Mouse (Mus musculus) G1E (cell line): ENCODE measurements around the gene Setd5. TPM values are rescaled to one million over a fixed set of nuclear protein-coding genes. Genes with fewer than 3 reads are reported as not detected.

Experiments
- ATAC-seq: 2 replicates; pipeline ENCODE4 v1.8.0; 2016; ENCODE audit warnings: mild to moderate bottlenecking; ENCODE audit not compliant: insufficient number of reproducible peaks, poor library complexity, low FRiP score, severe bottlenecking; ENCODE audit errors: extremely low read depth
- DNase-seq: peaks from one replicate; pipeline ENCODE4 v3.0.0; 2012; ENCODE audit warnings: low spot score
- H3K27me3 ChIP-seq: 2 replicates; pipeline ENCODE4 v1.6.1; 2012; ENCODE audit warnings: mild to moderate bottlenecking, low read length, inconsistent platforms; ENCODE audit not compliant: insufficient read depth
- H3K36me3 ChIP-seq: replicated peaks from 2 replicates; pipeline ENCODE3; 2012; ENCODE audit warnings: mild to moderate bottlenecking, inconsistent platforms
- H3K4me1 ChIP-seq: 2 replicates; pipeline ENCODE4 v1.6.1; 2012; ENCODE audit warnings: low read depth, low read length, inconsistent platforms, mixed read lengths; ENCODE audit not compliant: insufficient read depth
- H3K4me3 ChIP-seq: 2 replicates; pipeline ENCODE4 v1.5.1; 2012; ENCODE audit warnings: low read depth, mild to moderate bottlenecking, inconsistent platforms, low read length, moderate library complexity, mixed read lengths
- H3K9me3 ChIP-seq: replicated peaks from 2 replicates; pipeline ENCODE4 v1.6.1; 2012; ENCODE audit warnings: inconsistent platforms
- CTCF ChIP-seq: IDR thresholded peaks from 2 replicates; pipeline ENCODE4 v1.5.1; 2012; ENCODE audit warnings: low read depth, low read length, inconsistent platforms, mixed read lengths
- GATA1 ChIP-seq: IDR thresholded peaks from 2 replicates; pipeline ENCODE4 v1.6.1; 2012; ENCODE audit warnings: borderline replicate concordance, low read length, inconsistent platforms, mixed read lengths
- GATA2 ChIP-seq: IDR thresholded peaks from 2 replicates; pipeline ENCODE4 v1.6.1; 2012; ENCODE audit warnings: low read depth, low read length, inconsistent platforms, borderline replicate concordance
- POLR2AphosphoS5 ChIP-seq: IDR thresholded peaks from 2 replicates; pipeline ENCODE4 v1.6.1; 2012; ENCODE audit warnings: low read depth, low read length, inconsistent platforms; ENCODE audit not compliant: insufficient replicate concordance
- TAL1 ChIP-seq: conservative IDR thresholded peaks from 2 replicates; pipeline ENCODE4 v1.6.1; 2012; ENCODE audit warnings: low read depth, low read length, inconsistent platforms, mixed read lengths
- polyA plus RNA-seq: library from polyadenylated mRNA; stranded (reverse); fragments of >175 nt; gene quantifications from 2 replicates; pipeline ENCODE4 v1.2.3, GENCODE M21; 2012
- total RNA-seq, 2 experiments: library from RNA; stranded (forward) in 1 of 2; stranded (reverse) in 1 of 2; fragments of 200-1000 nt in 1 of 2; fragments of >200 nt in 1 of 2; fragmentation: Nextera tagmentation in 1 of 2; gene quantifications; 2 replicates each; pipeline ENCODE4 v1.2.3; 2014 to 2017

The Setd5 gene
- total and polyA plus RNA-seq, 3 experiments = 95.0 to 262 (median 154) TPM

DNA sequence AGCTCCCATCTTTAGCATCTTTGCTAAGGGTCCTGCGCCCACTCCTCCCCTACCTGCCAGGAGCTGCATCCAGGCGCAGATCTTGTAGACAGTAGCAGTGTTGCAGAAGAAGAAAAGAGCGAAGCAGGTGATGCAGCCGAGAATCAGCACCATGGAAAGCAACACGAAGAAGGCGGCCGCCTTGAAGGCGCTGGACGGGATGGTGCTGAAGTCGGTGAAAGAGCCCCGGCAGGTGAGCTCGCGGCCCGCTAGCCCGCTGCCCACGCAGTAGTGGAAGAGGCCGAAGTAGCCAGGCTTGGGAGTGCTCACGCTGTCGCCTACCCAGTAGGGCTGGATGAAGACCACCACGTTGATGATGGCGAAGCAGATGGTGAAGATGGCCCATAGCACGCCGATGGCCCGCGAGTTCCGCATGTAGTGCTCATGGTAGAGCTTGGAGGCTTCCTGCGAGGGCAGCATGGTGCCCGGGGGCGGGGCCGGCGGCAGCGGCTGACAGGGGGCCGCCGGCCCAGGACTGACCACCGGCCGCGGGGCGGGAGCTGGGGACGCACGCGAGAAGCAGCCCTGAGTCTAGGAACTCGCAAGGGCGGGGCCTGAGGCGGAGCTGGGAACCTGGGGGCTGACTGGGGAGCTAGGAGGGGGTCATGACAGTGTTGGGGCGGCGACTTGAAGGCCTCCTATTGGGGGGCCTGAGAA lies 116.7 kb downstream of the Setd5 start:
- no peak overlapping the region for H3K4me3 ChIP-seq
- no peak for DNase-seq
- H3K4me1 ChIP-seq = no peaks in the 10 kb centered on the region
- H3K9me3 ChIP-seq = no peaks in the 10 kb centered on the region
- TF ChIP-seq GATA1 (no peak), GATA2 (no peak), TAL1 (no peak), POLR2AphosphoS5 (no peak), CTCF (no peak)
- H3K27me3 ChIP-seq = peaks cover 4% of the 10 kb centered on the region; the same call in 1 of the 2 replicates
- no peak for ATAC-seq
- no peaks in the 10 kb centered on the region for H3K36me3 ChIP-seq

DNA sequence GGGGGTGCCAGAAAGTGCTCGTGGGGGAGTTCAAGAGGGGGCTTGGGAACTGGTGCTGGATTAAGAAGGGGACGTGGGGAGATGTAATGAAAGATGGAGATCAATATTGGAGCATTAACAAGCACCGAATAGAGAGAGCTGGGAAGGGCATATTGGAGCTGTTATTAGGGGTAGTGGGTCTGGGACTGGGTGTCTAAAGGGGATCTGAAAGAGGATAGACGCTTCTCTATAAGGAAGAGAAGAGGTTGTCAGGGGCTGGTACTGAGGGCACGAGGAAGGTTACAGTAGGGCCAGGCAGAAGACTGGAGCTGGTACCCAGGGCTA lies 117.3 kb downstream of the Setd5 start:
- H3K4me1 ChIP-seq = no peaks in the 10 kb centered on the region
- DNase-seq (no peak), ATAC-seq (no peak)
- peaks cover 4% of the 10 kb centered on the region; the same call in 1 of the 2 replicates for H3K27me3 ChIP-seq
- H3K36me3 ChIP-seq = no peaks in the 10 kb centered on the region
- no peaks in the 10 kb centered on the region for H3K9me3 ChIP-seq
- TF ChIP-seq POLR2AphosphoS5 = no peak
- no peak overlapping the region for H3K4me3 ChIP-seq

DNA sequence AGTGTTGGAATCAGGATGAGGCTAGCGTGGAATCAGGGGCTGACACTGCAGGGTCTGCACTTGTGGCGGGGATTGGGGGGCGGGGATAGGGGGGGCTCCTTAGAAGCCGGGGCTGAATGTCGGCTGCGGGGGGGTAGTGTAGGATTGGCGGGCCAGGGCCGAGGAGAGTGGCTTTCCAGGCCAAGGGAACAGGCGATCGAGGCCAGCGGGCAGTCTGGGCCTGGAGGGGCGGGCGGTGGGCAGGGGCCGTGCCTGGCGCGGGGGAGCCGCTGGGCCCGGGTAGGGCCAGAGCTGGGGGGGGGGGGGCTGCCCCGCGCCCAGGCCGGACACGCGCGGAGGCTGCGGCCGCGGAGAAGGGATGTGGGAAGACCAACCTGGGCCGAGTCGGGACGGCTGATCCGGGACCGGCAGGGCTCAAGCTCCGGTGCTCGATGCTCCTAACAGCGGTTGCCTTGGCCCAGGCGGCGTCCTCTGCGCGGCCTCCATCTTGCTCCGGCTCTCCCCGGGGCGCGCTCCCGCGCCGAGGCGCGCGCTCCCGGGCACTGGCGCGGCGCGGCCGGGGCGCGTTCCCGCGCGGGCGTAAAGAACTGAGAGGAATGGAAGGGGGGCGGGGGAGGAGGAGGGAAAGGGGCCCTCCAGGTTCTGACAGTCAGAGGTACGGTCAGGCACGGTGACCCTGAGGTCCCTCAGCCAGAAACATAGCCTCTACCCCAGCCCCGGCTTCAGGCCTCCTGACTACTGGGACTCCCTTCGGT lies 117.9 kb downstream of the Setd5 start, which contains the start of gene Lhfpl4:
Lhfpl4 (minus strand) TSS at position 544 of the 755 bp plus-strand sequence.
- ATAC-seq (no peak), DNase-seq (no peak)
- no peak within 1 kb of the TSS for H3K4me3 ChIP-seq
- H3K36me3 ChIP-seq = no peaks in the 10 kb centered on the region
- TF ChIP-seq GATA1 = no peak
- TF ChIP-seq POLR2AphosphoS5 = no peak
- no peak for TF ChIP-seq CTCF
- no peak for TF ChIP-seq GATA2
- TF ChIP-seq TAL1 = no peak
- H3K9me3 ChIP-seq = no peaks in the 10 kb centered on the region
- H3K27me3 ChIP-seq = peaks cover 4% of the 10 kb centered on the region; the same call in 1 of the 2 replicates
- H3K4me1 ChIP-seq = no peaks in the 10 kb centered on the region

GRCm38 (mm10) chr6:113195596-113195992 lies 118.4 kb downstream of the Setd5 start:
- no peak overlapping the region for H3K4me3 ChIP-seq
- no peaks in the 10 kb centered on the region for H3K4me1 ChIP-seq
- TF ChIP-seq CTCF (no peak), GATA1 (no peak), POLR2AphosphoS5 (no peak), TAL1 (no peak), GATA2 (no peak)
- peaks cover 4% of the 10 kb centered on the region; the same call in 1 of the 2 replicates for H3K27me3 ChIP-seq
- no peaks in the 10 kb centered on the region for H3K36me3 ChIP-seq
- no peaks in the 10 kb centered on the region for H3K9me3 ChIP-seq
- ATAC-seq (no peak), DNase-seq (no peak)

Other genes starting within 250 kb of the Setd5 start
- gene Srgap3, start 130.1 kb upstream of the Setd5 start, total RNA-seq (2014; fragmentation: Nextera tagmentation) = not detected in 2 replicates
- gene Srgap3, start 130.1 kb upstream of the Setd5 start, total RNA-seq (2017) = 0.05 and 0.06 TPM in 2 replicates
- not detected in 2 replicates for gene Srgap3, start 130.1 kb upstream of the Setd5 start, polyA plus RNA-seq
- gene Thumpd3, start 31.1 kb upstream of the Setd5 start, total RNA-seq (2014; fragmentation: Nextera tagmentation) = 127 and 145 TPM in 2 replicates
- 89.2 and 95.1 TPM in 2 replicates for gene Thumpd3, start 31.1 kb upstream of the Setd5 start, total RNA-seq (2017)
- gene Thumpd3, start 31.1 kb upstream of the Setd5 start, polyA plus RNA-seq = 6.7 and 7.5 TPM in 2 replicates
- not detected in 2 replicates for gene Lhfpl4, start 118.0 kb downstream of the Setd5 start, total RNA-seq (2014; fragmentation: Nextera tagmentation)
- 0.05 and 0.29 TPM in 2 replicates for gene Lhfpl4, start 118.0 kb downstream of the Setd5 start, total RNA-seq (2017)
- gene Lhfpl4, start 118.0 kb downstream of the Setd5 start, polyA plus RNA-seq = not detected in 2 replicates
- 21.1 and 21.8 TPM in 2 replicates for gene Mtmr14, start 160.5 kb downstream of the Setd5 start, total RNA-seq (2014; fragmentation: Nextera tagmentation)
- gene Mtmr14, start 160.5 kb downstream of the Setd5 start, total RNA-seq (2017) = 30.6 and 41.8 TPM in 2 replicates
- gene Mtmr14, start 160.5 kb downstream of the Setd5 start, polyA plus RNA-seq = 43.2 and 53.7 TPM in 2 replicates
- 0.24 TPM in 1 of 2 replicates, not detected in the other for gene Cpne9, start 204.9 kb downstream of the Setd5 start, total RNA-seq (2014; fragmentation: Nextera tagmentation)
- 0.11 TPM in 1 of 2 replicates, not detected in the other for gene Cpne9, start 204.9 kb downstream of the Setd5 start, total RNA-seq (2017)
- gene Cpne9, start 204.9 kb downstream of the Setd5 start, polyA plus RNA-seq = 0.04 TPM in 1 of 2 replicates, not detected in the other
- 46.5 and 56.0 TPM in 2 replicates for gene Brpf1, start 229.8 kb downstream of the Setd5 start, total RNA-seq (2014; fragmentation: Nextera tagmentation)
- 26.5 and 26.9 TPM in 2 replicates for gene Brpf1, start 229.8 kb downstream of the Setd5 start, total RNA-seq (2017)
- 37.9 and 40.6 TPM in 2 replicates for gene Brpf1, start 229.8 kb downstream of the Setd5 start, polyA plus RNA-seq
- gene Ogg1, start 249.6 kb downstream of the Setd5 start, total RNA-seq (2014; fragmentation: Nextera tagmentation) = 30.4 and 56.3 TPM in 2 replicates
- 10.9 and 11.5 TPM in 2 replicates for gene Ogg1, start 249.6 kb downstream of the Setd5 start, total RNA-seq (2017)
- gene Ogg1, start 249.6 kb downstream of the Setd5 start, polyA plus RNA-seq = 10.4 and 11.3 TPM in 2 replicates